In the genomic region with DNA sequence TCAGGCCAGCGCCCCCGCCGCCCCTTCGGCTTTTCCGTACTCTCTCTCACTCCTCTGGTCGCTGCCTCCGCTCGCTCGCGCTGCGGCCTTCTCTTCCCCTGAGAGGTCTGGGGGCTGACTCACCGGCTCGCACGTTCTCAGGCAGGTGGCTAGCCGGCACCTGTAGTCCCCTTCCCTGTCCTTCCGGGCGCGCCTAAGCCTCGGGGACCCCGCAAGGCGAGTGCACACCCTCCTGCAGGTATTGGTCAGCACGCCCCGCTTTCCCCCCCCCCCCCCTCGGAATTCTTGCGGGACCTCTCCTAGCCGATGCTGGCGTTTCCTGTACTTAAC, we compare ENCODE assay signal across 8 mouse cellular contexts. TPM values are rescaled to one million over a fixed set of nuclear protein-coding genes. Genes with fewer than 3 reads are reported as not detected.
DNase-seq lines count a peak whose midpoint lies in the region; ATAC-seq and TF ChIP-seq lines count a peak whose summit lies in the region.

Gene Gtdc1, minus strand, starts transcription at position 176 of the 330 bp plus-strand sequence.

- no peaks in the 10 kb centered on the region for H3K9me3 ChIP-seq in ES-Bruce4 (replicated peaks; ENCODE audit: control insufficient read depth, insufficient read depth, low read length, poor library complexity, severe bottlenecking)
- H3K9me3 ChIP-seq in forebrain, embryonic 13.5 days (replicated peaks) = no peaks in the 10 kb centered on the region
- no peaks in the 10 kb centered on the region for H3K9me3 ChIP-seq in hindbrain, embryonic 12.5 days (replicated peaks)
- H3K9me3 ChIP-seq in liver, embryonic 15.5 days (replicated peaks) = no peaks in the 10 kb centered on the region

- no peak for TF ChIP-seq CTCF in ES-Bruce4 (IDR thresholded peaks at IDR 0.05; ENCODE audit: low read depth, low read length)

- H3K27ac ChIP-seq in ES-Bruce4 (ENCODE audit: insufficient read depth, low read length) = peak within 1 kb of the TSS; percentile 65
- peak within 1 kb of the TSS; percentile 94 for H3K27ac ChIP-seq in forebrain, embryonic 13.5 days
- peak within 1 kb of the TSS; percentile 93 for H3K27ac ChIP-seq in hindbrain, embryonic 12.5 days
- peak within 1 kb of the TSS; percentile 96 for H3K27ac ChIP-seq in liver, embryonic 15.5 days (replicated peaks)

- H3K36me3 ChIP-seq in ES-Bruce4 (ENCODE audit: control insufficient read depth, insufficient read depth, low read length, poor library complexity, severe bottlenecking) = no peaks in the 10 kb centered on the region
- H3K36me3 ChIP-seq in forebrain, embryonic 13.5 days (ENCODE audit: poor library complexity, severe bottlenecking) = no peaks in the 10 kb centered on the region
- no peaks in the 10 kb centered on the region for H3K36me3 ChIP-seq in hindbrain, embryonic 12.5 days
- H3K36me3 ChIP-seq in liver, embryonic 15.5 days (replicated peaks) = no peaks in the 10 kb centered on the region

- no peak for TF ChIP-seq POLR2A in ES-Bruce4 (IDR thresholded peaks at IDR 0.05; ENCODE audit: insufficient read depth, low read length)

- H3K9ac ChIP-seq in ES-Bruce4 (ENCODE audit: low read depth, poor library complexity, severe bottlenecking) = peak within 1 kb of the TSS; percentile 85
- H3K9ac ChIP-seq in forebrain, embryonic 13.5 days = peak within 1 kb of the TSS; percentile 88
- peak within 1 kb of the TSS; percentile 84 for H3K9ac ChIP-seq in hindbrain, embryonic 12.5 days
- H3K9ac ChIP-seq in liver, embryonic 15.5 days = peak within 1 kb of the TSS; percentile 83

- no peak for DNase-seq in adrenal gland, adult 18-20 months (ENCODE audit: low spot score in 2 of 2)
- DNase-seq in adrenal gland, adult (ENCODE audit: inconsistent age in 2 of 2, low spot score in 1 of 2) = no peak
- no peak for DNase-seq in T-cell, adult 2 months (ENCODE audit: low spot score)
- no peak for DNase-seq in cerebellum, adult 18-20 months

- no peaks in the 10 kb centered on the region for H3K4me1 ChIP-seq in ES-Bruce4 (ENCODE audit: control insufficient read depth, insufficient read depth, low read length)
- peaks cover 12% of the 10 kb centered on the region for H3K4me1 ChIP-seq in forebrain, embryonic 13.5 days
- no peaks in the 10 kb centered on the region for H3K4me1 ChIP-seq in hindbrain, embryonic 12.5 days
- H3K4me1 ChIP-seq in liver, embryonic 15.5 days (replicated peaks) = peaks cover 31% of the 10 kb centered on the region

- no peak for ATAC-seq in forebrain, embryonic 13.5 days
- no peak for ATAC-seq in hindbrain, embryonic 12.5 days (ENCODE audit: low FRiP score)
- no peak; the same call in 1 of the 2 replicates for ATAC-seq in liver, embryonic 15.5 days (ENCODE audit: insufficient read depth)

- 0% methylated on average over 25 of the region's 27 CpGs for WGBS in forebrain, embryonic 13.5 days
- under 1% methylated on average over 24 of the region's 27 CpGs for WGBS in hindbrain, embryonic 12.5 days
- under 1% methylated on average over 27 of the region's 27 CpGs for WGBS in liver, embryonic 15.5 days (ENCODE audit: insufficient replicate concordance)

- peak within 1 kb of the TSS; percentile 85 for H3K4me3 ChIP-seq in ES-Bruce4 (ENCODE audit: low read depth, low read length)
- peak within 1 kb of the TSS; percentile 72 for H3K4me3 ChIP-seq in forebrain, embryonic 13.5 days
- H3K4me3 ChIP-seq in hindbrain, embryonic 12.5 days = peak within 1 kb of the TSS; percentile 72
- peak within 1 kb of the TSS; percentile 89 for H3K4me3 ChIP-seq in liver, embryonic 15.5 days (replicated peaks)

- no peaks in the 10 kb centered on the region; the same call in 1 of the 2 replicates for H3K27me3 ChIP-seq in ES-Bruce4 (ENCODE audit: control insufficient read depth, insufficient read depth, low read length, poor library complexity, severe bottlenecking)
- no peaks in the 10 kb centered on the region for H3K27me3 ChIP-seq in forebrain, embryonic 13.5 days
- no peaks in the 10 kb centered on the region for H3K27me3 ChIP-seq in hindbrain, embryonic 12.5 days
- H3K27me3 ChIP-seq in liver, embryonic 15.5 days = no peaks in the 10 kb centered on the region

- peak within 1 kb of the TSS; percentile 77 for H3K4me2 ChIP-seq in forebrain, embryonic 13.5 days
- peak within 1 kb of the TSS; percentile 71 for H3K4me2 ChIP-seq in hindbrain, embryonic 12.5 days (replicated peaks)
- H3K4me2 ChIP-seq in liver, embryonic 15.5 days = peak within 1 kb of the TSS; percentile 99

- 0 out of 2 replicates have a peak, but pooled peaks have one; percentile 3 for TF ChIP-seq EP300 in ES-Bruce4 (IDR thresholded peaks at IDR 0.05; ENCODE audit: insufficient read depth, low read depth, low read length)

RNA-seq across cellular contexts. Expression of gene Gtdc1, which starts in this region (rescaled TPM):
- total RNA-seq in adrenal gland, adult 18-20 months (2021) = 10 to 100 TPM; 12.8 to 13.7 TPM
- 42.4 and 44.6 TPM in 2 replicates for polyA plus RNA-seq in ES-Bruce4 (2011; ENCODE audit: insufficient read depth, insufficient read length, low read depth, missing spikeins)
- 19.4 and 21.1 TPM in 2 replicates for polyA plus RNA-seq in forebrain, embryonic 13.5 days (2015; fragmentation: Nextera tagmentation; extraction: Ambion mirVana)
- 16.1 and 19.2 TPM in 2 replicates for polyA plus RNA-seq in hindbrain, embryonic 12.5 days (2016; fragmentation: Nextera tagmentation; extraction: Ambion mirVana)
- polyA plus RNA-seq in liver, embryonic 15.5 days (2015; fragmentation: Nextera tagmentation; extraction: Ambion mirVana) = 3.7 and 4.0 TPM in 2 replicates
